Mouse (Mus musculus) spleen, postnatal 10 days (tissue): ENCODE data around the gene Ascc2.
"Not testable (repeated sequence)": the region's sequence is repeated elsewhere in the genome, so short reads cannot be mapped to it uniquely, and the experiment has no call there.

Source experiments
- DNase-seq, 2 experiments: peaks; one replicate each; pipeline ENCODE4 v3.0.0; 2021 to 2022; ENCODE audit warnings: low spot score in 2 of 2

Gene Ascc2

GRCm38 (mm10) chr11:4629861-4630280 lies 7.7 kb upstream of the Ascc2 start:
- DNase-seq: no peak

- no peak for DNase-seq
Observed at GRCm38 (mm10) chr11:4633420-4633819, 4.1 kb upstream of the Ascc2 start.

DNA sequence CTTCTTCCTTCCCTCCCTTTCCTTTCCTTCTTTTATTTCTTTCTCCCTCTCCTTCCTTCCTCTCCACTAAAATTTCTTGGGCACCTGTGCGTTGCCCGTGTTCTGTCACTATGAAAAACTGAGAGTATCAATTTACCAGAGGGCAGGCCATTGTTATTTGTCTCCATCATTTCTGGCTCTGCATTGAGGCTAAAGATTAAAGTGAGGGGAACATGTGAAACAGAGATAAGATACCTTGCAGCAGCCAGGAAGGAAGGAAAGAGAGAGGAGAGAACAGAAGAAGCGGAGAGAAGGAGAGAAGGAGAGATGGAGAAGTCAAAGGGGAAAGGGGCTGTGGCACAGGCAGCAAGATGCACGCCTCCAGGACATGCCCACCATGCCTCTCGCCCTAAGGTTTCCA lies 3.2 kb upstream of the Ascc2 start:
- DNase-seq: no peak

DNA sequence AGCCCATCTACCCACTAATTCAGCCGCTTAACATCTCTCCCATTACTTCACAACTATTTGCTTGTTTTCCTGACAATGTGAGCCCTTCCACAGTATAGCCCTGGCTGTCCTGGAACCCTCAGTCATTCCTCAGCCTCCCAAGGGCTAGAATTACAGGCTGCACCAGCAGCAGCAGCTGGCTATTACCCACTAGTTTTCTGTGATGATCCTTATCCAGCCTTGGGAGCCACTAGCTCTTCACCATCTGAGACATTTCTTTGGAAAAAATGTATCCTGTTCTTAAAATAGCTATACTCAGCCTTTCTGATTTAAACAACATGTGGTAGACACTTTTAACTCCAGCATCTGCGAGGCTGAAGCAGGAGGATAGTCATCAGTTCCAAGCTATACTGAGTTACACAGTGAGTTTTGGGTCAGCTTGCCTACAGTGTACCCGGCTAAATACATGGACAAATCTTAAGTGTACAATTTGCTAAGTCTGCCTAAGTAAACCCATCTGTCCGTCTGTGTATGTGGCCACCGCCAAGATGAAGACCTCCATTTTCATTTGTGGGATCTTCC lies 685 bp upstream of the Ascc2 start:
- DNase-seq: no peak

- DNase-seq: peak in 1 of 2 experiments; percentile 18
Observed at GRCm38 (mm10) chr11:4638261-4638660, 714 bp downstream of the Ascc2 start.

GRCm38 (mm10) chr11:4641185-4641584 lies 3.6 kb downstream of the Ascc2 start:
- no peak for DNase-seq

DNA sequence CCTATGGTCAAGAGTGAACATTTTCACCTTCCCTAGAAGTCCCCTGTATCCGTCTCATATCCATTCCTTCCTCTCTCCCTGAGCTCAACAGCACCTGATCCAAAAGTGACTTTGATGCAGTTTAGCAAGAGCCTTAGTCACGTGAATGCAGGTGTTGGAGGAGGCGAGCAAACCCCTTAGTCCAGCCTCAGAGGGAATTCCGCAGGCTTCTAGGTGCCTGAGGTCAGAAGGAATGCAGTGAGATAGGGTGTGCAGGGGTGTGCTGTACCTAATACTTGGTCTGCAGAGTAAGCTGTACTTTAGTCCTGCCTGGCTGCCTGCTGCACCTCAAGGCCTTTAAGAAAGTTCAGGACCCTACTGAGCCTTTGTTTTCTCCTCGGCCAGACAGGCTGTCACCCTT lies 6.2 kb downstream of the Ascc2 start:
- DNase-seq: no peak

DNA sequence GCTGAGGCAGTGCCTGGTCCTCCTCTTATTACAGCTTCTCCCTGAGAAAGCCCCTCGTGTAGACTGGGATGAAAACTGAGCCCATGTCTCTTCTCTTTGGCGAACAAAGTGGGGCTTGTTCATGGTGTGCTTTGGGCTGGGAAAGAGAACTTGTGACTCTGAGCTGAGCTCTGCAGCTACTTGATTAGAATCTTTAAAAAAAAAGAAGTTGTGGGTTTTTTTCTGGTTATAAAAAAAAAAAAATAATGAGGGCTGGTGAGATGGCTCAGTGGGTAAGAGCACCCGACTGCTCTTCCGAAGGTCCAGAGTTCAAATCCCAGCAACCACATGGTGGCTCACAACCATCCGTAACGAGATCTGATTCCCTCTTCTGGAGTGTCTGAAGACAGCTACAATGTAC lies 7.6 kb downstream of the Ascc2 start:
- not testable (repeated sequence) for DNase-seq

GRCm38 (mm10) chr11:4646409-4646808 lies 8.9 kb downstream of the Ascc2 start:
- DNase-seq: no peak

DNA sequence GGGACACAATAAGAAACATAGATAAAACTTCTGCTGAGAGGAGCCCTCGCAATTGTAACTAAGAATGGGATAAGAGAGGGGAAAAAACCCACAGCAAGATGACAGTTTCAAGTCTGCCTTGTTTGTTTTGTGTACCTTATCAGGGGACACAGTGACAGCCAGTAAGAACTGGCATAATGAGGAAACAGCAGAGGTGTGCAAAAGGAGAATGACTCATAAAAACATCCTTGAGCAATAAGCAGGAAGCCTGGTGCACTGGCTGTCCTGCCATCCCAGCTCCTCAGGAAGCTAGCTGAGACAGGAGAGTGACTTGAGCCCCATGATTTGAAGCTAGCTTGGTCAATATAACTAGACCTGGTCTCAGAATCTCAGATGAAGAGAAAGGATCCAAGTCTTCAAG lies 22.3 kb downstream of the Ascc2 start:
- no peak for DNase-seq

DNA sequence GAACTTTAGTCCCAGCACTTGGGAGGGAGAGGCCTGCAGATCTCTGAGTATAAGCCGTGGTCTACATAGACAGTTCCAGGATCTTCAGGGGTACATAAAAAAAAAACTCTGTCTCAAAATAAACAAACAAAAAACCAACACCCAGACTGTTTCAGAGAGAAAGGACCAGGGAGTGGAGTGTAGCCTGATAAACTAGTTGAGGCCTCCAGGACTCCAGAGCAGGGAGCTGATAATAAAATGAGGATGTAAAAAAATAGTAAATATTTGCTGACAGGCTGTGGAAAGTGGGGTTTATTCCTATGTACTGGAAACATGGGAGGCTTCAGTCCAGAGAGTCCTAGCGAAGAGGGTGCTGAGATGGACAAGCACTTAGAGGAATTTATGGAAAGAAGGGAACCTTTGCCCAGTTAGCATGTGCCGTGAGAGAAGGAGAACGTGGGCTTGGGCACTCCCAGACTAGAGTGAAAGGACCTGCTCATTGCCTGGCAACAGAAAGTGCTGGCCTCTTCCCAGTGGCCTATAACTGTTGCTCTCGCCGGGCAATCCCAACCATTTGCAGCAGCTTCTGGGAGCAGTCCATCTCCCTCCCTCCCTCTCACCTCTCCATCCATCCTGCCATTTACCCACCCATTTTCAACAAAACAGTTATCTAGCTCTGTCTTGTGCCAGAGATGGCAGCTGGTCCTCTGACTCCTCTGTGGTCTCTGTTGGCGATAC lies 22.9 kb downstream of the Ascc2 start:
- no peak for DNase-seq

GRCm38 (mm10) chr11:4661324-4661723 lies 23.8 kb downstream of the Ascc2 start:
- DNase-seq: no peak

DNA sequence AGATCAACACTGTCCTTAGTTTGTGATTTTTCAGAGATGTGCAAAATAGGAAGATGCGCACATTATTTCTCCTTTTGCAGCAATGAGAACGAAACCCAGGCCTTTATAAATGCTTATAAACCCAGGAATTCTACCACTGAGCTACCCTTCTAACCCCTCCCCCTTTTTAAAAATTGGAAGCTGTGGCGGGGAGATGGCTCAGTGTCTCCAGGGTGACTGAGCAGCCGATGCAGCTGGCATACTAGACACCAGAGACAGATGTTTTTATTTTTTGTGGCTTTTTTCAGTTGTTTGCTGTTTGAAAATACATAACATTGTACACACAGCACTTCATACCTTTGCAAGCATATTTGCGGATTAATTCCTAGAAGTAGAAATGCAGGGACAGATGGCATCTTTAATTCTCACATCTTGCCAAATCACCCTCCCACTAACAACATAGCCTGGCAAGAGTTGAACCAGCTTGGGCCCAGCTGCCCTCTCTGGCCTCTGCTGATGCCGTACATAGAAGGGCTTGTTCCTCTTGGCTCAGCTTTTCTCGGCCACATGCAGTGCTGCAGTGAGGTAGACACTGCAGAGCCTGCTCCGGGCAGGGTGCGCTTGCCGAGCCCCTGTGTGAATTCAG lies 24.4 kb downstream of the Ascc2 start:
- DNase-seq: no peak

DNA sequence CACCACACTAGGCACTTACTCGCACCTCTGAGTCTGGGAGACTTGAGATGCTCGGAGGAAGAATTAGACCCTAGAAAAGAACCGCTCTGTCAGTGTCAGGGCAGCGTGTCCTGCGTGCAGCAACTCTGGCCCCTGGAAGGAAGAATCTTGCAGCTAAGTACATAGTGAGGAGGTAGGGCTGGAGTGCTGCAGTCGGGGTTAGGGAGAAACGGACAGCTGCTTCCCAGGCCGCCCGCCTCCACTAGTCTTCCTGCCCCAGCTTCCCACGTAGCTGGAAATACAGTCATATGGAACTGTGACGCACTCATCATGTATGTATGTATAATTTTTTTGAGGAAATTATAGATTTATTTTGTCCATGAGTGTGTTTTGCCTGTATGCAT lies 24.9 kb downstream of the Ascc2 start:
- no peak for DNase-seq

DNA sequence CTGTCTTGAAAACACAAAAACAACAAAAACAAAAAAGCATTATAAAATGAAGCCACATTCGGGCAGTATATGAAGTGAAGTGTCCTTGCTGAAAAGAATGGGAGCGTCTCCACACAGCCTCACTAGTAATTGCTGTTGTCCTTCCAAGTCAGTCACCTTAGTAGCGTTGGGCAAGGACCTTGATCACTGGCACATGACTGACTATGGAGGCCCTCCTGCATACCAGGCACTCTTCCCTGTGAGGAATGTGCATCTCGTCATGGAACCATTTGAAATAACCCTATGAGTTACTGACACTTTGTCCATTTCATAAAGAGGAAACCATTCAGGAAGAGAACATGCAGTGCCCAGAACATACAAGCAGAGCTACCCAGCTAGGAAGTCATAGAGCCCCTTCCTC lies 34.2 kb downstream of the Ascc2 start:
- DNase-seq: no peak

- DNase-seq: no peak
Observed at GRCm38 (mm10) chr11:4674593-4674992, 37.0 kb downstream of the Ascc2 start.

DNA sequence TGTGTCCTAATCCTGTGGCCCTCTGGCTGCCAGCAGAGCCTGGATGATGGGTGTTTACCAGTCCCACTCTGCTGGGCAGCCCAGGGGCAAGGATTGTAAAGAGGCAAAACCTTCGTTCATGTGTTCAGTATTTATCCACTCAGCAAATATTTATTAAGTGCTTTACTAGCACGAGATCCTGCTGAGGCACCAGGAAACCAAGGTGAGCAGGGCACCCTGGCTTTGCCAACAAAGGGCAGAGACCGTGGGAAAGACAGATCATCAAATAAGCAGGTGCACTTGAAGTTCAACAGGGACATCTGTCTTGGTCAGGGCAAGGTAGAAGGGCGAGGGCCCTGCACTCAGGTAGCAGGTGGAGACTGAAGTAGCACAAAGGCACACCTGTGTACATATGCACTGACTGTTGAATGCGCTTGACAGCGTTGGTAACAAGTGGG lies 37.6 kb downstream of the Ascc2 start:
- DNase-seq: no peak

- no peak for DNase-seq
Observed at GRCm38 (mm10) chr11:4675693-4676092, 38.1 kb downstream of the Ascc2 start.

DNA sequence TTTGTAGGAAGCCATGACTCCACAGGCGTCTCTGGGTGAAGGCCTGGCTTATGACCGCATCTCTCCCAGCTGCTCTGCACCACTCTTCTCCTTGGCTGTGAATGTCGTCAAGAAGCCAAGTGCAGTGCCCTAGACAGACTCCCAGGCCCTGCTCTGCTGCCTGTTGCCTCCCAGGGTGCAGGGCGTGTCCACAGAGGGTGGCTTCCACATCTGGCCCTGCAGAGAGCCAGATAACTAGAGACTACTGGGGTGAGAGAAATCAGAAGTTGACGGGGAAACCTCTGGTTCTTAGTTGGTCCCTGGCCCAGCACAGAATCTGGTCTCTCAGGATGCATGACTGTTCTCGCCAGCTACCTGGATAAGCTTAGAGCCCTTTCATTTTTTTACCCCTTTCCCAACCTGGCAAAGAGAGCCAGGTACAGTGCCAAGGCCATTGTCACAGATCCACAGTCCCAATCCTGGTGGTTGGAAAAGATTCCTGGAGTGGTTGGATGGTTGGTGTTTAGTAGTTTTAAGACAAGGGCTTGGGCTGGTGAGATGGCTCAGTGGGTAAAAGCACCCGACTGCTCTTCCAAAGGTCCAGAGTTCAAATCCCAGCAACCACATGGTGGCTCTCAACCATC lies 39.8 kb downstream of the Ascc2 start:
- DNase-seq: peak; percentile 41 to 76

GRCm38 (mm10) chr11:4678700-4679440 lies 41.3 kb downstream of the Ascc2 start:
- no peak for DNase-seq

DNA sequence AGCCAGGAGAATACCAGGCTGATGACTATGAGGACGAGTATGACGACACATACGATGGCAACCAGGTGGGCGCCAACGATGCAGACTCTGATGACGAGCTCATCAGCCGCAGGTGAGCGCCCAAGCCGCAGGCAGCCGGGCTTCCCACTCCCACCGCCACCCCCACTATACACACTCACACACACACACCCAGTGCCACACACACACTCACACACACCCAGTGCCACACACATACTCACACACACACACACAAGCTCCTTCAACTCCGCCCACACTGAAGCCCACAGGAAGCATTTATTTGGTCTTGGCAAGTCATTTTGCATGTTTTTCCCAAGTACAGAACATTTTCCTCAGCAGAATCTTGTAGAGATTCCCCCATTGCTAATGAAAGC lies 41.9 kb downstream of the Ascc2 start:
- no peak for DNase-seq

GRCm38 (mm10) chr11:4680126-4680525 lies 42.6 kb downstream of the Ascc2 start:
- DNase-seq: no peak
